Mouse (Mus musculus) regulatory T cell (primary cell): ENCODE measurements around the gene Gm9918.

ENCODE experiments used
- in situ Hi-C: fragments of 300-600 bp; cut with MboI, MseI; formaldehyde crosslinking; loops from one replicate; pipeline ENCODE4 v1.15.1; 2025; ENCODE audit warnings: high pct_unique_total_duplicates

The Gm9918 gene

DNA sequence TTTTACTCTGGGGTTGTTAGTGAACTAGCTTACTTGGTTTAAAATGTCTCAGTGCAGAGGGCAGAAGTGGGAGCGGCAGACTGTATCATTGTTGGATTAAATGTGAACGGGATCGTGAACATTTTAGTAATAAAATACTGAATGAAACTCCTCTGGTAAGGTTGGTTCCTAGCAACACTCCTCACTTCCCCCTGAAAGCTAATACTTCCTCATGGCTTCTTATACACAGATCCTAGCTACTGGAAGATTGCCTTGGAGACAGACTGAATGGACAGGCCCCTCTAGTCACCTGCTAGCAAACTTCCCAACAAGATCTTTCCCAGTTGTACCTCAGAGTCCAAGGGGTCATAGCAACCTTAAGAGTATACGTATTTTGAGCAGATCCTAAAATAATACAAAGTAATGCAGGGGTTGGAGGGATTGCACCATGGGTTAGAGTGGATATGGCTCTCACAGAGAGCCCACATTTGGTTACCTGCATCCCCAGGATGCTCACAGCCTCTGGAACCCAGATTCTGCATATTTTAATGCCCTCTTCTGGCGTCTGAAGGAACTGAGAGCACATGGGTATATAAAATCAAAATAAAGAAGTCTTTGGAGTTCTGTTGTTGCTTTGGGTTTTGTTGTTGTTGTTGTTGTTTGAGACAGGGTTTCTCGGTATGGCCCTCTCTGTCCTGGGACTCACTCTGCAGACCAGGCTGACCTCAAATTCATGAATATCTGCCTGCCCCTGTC lies 3.8 kb downstream of the Gm9918 start:
- in situ Hi-C loops: no loop called here

DNA sequence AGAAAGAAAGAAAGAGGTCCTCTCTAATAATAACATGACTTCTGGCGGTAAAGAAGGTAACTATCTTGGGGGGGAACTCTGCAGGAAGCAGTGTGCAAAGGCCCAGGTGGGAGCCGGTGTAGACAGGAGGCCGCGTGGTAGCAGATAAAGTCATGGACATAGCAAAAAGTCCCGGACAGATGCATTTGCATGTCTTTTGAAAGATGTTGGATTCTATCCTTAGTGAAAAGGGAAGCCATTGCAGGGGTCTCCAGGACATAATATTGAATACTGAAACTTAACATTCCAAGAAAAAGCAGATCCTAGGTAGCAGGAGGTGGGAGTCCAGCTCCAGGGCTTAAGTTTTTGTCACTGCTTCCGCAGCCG lies 8.3 kb downstream of the Gm9918 start:
- in situ Hi-C loops: no loop called here

DNA sequence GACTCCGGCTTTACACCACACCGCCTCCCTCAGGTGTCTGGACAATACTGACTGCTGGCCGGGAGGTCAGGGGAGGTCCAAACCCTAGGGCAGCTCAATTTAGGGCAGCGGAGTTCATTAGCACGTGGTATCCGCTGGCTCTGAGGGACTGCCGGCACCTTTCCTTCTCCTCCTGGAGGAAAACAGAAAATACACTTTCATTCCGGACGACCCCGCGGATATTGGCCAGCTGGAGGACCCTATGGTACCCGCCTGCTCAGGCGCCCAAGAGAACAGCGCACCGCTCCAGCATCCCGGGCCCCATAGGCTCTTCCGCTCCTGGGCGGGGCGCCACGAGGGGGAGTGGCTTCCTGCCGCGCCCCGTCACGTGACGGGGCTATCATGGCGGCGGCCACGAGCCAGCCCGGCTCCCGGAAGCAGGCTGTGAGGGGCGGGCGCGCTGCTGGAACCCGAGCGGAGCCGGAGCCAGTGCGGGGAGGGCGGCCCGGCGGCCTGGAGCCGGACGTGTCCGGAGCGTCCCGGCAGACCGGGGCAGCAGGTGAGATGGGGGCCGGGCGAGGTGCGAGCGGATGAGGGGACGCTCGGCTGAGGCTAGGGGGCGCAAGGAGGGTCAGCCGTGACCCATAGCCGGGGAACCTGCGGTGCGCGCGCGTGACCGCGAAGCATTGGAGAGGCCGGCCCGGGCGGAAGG lies 8.9 kb downstream of the Gm9918 start, which contains the start of gene Mfsd5:
Gene Mfsd5 (plus strand): TSS at position 363 of the 691 bp plus-strand sequence.
- in situ Hi-C loops: no loop called here

DNA sequence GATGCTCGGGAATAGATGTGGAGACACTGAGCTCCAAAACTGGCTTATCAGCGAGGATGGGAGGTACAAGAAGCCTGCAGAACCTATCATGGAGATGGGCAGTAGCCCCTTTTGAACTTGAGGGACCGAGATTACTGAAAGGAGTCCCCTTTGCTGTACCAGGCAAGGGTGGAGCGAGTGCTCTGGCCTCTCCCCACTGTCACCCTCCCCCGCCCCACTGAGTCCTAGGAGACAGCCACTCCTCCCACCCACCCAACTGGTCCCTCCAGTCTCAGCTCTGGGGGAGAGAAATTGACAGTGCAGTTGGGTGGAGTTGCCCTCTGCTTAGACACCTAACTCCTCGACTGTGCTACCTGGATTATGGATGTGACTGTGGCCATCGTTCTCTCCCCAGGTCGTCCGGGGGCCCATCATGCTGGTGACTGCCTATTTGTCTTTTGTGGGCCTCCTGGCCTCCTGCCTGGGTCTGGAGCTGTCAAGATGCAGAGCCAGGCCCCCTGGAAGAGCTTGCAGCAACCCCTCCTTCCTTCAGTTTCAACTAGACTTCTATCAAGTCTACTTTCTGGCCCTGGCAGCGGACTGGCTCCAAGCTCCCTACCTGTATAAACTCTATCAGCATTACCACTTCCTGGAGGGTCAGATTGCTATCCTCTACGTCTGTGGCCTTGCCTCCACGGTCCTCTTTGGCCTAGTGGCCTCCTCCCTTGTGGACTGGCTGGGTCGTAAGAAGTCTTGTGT lies 9.6 kb downstream of the Gm9918 start:
- in situ Hi-C loops: no loop called here

DNA sequence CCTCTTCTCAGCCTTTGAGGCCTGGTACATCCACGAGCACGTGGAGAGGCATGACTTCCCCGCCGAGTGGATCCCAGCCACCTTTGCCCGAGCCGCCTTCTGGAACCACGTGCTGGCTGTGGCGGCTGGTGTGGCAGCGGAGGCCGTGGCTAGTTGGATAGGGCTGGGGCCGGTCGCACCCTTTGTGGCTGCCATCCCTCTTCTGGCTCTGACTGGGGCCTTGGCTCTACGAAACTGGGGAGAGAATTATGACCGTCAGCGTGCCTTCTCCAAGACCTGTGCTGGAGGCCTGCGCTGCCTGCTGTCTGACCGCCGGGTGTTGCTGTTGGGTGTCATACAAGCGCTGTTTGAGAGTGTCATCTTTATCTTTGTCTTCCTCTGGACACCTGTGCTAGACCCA lies 10.3 kb downstream of the Gm9918 start:
- in situ Hi-C loops: no loop called here

DNA sequence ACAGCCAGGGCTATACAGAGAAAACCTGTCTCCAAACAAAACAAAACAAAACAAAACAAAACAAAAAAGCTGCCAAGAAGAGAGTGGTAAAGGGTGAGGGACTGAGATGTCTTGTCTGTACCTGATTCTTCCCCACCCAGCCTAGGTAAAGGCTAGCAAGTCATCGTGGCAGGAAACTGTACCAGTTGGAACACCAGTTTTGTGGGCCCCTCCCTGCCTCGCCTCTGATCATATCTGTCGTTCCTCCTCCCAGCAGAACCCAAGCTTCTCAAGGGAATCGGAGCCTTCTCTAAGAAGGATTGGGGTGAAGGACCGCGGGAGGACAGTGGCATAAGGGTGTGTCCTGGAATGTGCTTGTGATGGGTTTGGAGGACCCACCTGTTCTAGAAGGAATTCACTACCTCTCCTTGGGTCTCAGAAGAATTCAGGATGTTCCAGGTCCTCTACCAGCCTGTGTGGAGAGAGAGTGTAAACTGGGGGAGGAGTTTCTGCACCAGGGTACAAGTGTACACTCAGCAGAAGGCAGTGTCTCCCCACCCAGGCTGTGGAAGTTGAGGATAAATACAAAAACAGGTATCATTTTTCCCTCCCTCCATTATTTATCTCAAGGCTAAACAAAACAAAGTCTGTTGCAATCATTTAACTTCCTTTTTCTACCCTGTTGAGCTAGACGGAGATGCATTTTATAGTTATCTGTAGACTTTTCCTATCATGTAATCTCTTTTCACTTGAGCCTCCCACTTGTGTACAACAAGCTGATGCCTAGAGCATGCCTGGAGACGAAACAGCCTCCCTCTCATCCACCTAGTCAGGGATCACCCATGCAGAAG lies 12.3 kb downstream of the Gm9918 start:
- in situ Hi-C loops: no loop called here

DNA sequence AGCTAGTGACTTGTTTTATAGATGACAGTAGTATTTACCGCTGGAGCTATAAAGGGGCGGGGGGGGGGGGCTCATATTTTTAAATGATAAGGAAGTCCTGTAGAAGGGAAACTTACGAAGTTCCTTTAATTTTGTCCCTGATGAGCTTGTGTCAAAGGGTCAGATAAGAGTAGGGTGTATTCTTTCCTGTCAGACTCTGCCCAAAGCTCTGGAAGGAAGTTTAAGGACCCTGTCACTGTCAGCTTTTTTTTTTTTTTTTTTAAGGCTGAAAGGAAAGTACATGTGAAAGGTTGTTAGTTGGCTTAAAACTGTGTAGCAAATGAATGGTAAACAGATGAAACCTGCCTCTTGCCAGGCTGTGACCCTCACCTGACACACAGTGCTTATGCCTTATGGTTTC lies 13.3 kb downstream of the Gm9918 start:
- in situ Hi-C loops: no loop called here

DNA sequence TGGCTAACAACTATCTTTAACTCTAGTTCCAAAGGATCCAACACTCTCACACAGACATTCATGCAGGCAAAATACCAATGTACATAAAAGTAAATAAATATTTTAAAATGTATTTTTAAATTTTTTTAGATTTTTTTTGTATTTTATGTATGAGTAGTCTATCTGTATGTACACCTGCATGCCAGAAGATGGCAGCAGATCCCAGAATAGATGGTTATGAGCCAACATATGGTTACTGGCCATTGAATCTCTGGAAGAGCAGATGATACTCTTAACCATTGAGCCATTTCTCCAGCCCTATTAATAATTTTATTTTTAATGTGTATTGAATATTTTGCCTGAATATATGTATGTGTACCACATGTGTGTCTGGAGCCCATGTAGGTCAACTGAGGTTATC lies 17.0 kb downstream of the Gm9918 start:
- in situ Hi-C loops: no loop called here

DNA sequence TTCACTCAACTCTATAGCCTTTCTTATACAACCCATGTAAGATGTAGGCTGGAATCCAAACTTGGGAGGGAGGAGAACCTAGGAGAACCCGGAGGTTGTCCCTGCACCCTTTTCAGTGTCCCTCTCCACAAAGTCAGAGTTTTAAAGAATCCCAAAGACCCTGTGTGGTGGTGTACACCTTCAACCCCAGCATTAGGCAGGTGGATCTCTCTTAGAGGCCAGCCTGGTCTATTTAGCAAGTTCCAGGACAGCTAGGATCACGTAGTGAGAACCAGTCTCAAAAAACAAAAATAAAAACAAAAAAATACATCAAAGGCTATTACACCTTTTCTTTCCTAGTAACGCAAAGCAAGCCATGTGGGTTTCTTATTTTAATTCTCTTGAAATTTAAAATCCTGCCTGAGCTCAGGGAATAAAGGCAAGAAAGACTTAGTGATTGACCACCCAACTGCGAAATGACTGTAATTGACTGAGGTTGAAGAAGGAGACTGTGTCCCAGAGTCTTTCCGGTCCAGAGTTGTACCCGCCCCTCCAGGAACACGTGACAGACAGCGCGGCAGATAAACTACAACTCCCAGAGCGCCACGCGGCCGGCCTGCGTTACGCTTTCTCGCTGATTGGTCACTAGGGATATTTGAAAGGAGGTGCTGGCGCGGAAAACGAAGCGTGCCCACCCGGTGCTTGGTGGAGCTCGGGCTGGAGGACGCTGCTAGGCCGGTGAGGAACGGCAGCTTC lies 25.4 kb downstream of the Gm9918 start, which contains the start of gene Espl1:
Gene Espl1 (plus strand): TSS at position 634 of the 735 bp plus-strand sequence.
- in situ Hi-C loops: no loop called here

DNA sequence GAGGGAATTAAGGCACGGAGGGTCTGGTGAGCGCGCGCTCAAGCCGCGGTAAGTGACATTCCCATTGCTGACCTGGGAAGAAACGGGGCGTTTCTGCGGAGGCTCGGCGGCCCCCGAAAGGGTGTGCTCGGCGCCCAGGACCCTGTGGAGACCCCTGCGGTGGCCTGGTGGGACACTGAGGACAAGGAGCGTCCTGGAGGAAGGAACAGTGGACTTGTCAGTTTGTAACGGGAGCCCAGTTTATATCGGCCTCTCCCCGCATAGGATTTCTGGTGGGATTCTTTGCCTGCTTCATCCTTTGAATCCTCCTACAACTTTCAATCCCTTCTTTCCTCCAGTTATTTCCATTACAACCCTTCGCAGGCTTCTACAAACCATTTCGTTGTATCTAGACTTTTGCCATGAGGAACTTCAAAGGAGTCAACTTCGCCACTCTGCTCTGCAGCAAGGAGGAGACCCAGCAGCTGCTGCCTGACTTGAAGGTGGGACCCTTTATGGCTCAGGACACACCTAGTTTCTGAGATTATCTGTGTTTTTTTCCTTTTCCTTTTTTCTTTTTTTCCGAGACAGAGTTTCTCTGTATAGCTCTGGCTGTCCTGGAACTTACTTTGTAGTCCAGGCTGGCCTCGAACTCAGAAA lies 26.1 kb downstream of the Gm9918 start:
- in situ Hi-C loops: no loop called here

DNA sequence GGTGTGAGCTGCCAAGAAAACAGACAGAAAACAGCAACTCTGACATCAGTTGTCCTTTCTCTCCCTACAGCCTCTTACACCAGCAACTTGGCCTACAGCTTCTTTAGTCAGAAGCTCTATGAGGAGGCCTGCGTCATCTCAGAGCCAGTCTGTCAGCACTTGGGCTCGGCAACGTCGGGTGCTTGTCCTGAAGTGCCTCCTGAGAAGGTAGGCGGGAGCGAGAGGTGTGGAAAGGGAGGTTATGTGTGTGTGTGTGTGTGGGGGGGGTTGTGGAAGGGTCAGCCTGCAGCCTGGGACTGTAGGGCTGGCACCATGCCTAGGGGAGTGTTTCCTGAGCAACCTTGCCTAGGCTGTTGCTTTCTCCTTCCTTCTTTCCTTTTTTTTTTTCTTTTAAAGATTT lies 32.2 kb downstream of the Gm9918 start:
- in situ Hi-C loops: no loop called here

DNA sequence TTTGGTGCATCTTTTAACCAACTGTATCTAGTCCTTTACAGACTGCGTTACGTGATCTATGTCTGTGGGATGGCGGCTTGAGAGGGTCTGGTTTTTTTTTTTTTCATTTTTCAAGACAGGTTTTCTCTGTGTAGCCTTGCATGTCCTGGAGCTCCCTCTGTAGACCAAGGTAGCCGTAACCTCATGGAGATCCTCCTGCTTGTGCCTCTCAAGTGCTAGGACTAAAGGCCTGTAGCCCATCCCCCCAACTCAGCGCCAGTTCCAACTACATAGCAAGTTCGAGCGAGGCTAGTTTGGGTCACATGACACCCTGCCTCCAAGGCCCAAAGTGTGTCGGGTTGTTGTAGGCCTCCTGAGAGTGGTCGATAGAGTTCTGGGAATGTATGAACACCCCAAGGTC lies 38.4 kb downstream of the Gm9918 start:
- in situ Hi-C loops: no loop called here

DNA sequence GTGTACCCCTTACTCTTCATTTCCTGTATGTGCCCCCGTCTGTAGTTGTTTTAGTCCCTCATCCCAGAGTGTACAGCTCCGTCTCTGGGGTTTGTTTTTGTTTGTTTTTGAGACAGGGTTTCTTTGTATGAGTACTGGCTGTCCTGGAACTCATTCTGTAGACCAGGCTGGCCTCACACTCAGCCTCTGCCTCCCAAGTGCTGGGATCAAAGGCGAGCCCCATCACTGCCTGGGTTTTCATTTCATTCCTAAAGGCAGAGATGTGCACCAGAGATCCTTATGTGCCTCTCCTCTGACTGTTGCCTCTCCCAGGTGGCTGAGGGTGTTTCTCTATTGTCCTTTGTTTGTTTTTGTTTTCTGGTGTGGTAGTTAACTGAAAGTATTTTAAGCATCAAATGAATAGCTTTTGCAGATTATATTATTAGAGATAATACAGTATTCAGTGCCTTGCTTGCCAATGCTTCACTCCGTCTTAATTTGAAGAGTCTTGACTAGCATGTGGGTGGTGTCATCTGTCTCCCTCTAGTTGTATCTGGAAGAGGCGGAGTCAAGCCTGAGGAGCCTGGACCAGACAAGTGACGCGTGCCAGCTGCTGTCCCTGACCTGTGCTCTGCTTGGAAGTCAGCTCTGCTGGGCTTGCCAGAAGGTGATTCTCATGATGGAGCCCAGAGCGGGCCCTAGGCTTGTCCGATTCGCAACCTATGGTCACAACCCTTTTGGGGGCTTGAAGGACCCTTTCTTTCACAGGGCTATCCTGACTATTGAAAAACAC lies 39.9 kb downstream of the Gm9918 start:
- in situ Hi-C loops: no loop called here

DNA sequence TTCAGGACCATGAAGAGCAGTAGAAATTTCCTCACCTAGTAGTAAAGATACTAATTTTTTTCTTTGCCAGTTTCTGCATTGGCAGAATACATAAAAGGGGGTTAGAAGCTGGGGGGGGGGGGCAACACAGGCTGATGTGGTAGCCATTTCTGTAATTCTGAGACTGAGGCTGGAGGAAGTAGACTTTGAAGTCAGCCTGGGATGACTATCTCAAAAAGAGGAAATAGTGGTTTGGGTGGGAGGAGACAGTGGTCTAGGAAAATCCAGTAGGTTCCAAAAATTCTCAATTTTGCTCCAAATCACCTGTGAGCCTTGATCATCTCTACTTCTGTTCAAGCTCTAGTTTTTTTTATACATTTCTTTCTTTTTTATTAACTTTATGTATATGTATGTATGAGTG lies 41.1 kb downstream of the Gm9918 start:
- in situ Hi-C loops: no loop called here

DNA sequence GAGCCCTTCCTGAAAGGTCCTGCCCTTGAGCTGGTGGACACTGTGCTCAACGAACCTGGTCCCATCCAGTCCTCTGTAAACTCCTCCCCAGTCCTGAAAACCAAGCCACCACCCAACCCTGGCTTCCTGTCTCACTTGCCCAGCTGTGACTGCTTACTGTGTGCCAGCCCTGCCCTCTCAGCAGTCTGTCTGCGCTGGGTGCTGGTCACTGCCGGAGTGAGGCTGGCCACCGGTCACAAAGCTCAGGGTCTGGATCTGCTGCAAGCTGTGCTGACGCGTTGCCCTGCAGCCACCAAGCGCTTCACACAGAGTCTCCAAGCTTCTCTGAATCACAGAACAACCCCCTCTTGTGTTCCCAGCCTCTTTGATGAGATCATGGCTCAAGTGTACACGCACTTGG lies 44.9 kb downstream of the Gm9918 start:
- in situ Hi-C loops: no loop called here

DNA sequence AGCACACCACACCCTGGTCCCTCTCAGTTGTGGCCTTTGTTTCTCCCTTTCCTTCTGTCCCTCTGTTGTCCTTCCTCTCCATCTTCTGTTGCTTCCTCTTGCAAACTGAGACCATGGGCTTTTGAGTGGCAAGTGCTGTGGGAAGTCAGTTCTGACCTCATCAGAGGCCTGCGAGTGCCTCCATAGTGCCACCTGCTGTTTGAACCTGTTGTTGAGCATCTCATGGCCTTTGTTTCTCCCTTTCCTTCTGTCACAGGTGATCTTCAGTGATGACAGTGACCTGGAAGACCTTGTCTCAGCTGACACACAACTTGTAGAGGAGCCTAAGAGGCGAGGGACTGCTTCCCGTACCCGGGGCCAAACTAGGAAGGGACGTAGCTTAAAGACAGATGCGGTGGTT lies 45.9 kb downstream of the Gm9918 start:
- in situ Hi-C loops: no loop called here
